Mouse (Mus musculus): ENCODE results near the gene Baiap2. TPM values are rescaled to one million over a fixed set of nuclear protein-coding genes. Genes with fewer than 3 reads are reported as not detected.

The Baiap2 gene
- polyA plus RNA-seq, 1 experiment = 0.18 TPM

- H3K27me3 ChIP-seq (ENCODE audit: control insufficient read depth) = peaks cover 31% of the 10 kb centered on the region
- H3K9me3 ChIP-seq (ENCODE audit: control insufficient read depth, low read length) = no peaks in the 10 kb centered on the region
- no peak overlapping the region for H3K4me3 ChIP-seq (replicated peaks)
- TF ChIP-seq GATA1 (IDR thresholded peaks at IDR 0.05; ENCODE audit: low read length) = no peak
- no peak for TF ChIP-seq TAL1 (IDR thresholded peaks at IDR 0.05; ENCODE audit: low read length)
- H3K4me1 ChIP-seq (ENCODE audit: control insufficient read depth) = no peaks in the 10 kb centered on the region
- H3K36me3 ChIP-seq (ENCODE audit: control insufficient read depth) = no peaks in the 10 kb centered on the region
Measured at GRCm38 (mm10) chr11:120051124-120051811, 108.7 kb downstream of the Baiap2 start.

GRCm38 (mm10) chr11:120052274-120052673 is 109.7 kb downstream of the Baiap2 start:
- H3K27me3 ChIP-seq (ENCODE audit: control insufficient read depth) = peaks cover 21% of the 10 kb centered on the region
- H3K4me3 ChIP-seq (replicated peaks) = no peak overlapping the region
- no peaks in the 10 kb centered on the region for H3K36me3 ChIP-seq (ENCODE audit: control insufficient read depth)
- H3K9me3 ChIP-seq (ENCODE audit: control insufficient read depth, low read length) = no peaks in the 10 kb centered on the region
- no peaks in the 10 kb centered on the region for H3K4me1 ChIP-seq (ENCODE audit: control insufficient read depth)
- TF ChIP-seq TAL1 (IDR thresholded peaks at IDR 0.05; ENCODE audit: low read length) = no peak
- TF ChIP-seq GATA1 (IDR thresholded peaks at IDR 0.05; ENCODE audit: low read length) = no peak

DNA sequence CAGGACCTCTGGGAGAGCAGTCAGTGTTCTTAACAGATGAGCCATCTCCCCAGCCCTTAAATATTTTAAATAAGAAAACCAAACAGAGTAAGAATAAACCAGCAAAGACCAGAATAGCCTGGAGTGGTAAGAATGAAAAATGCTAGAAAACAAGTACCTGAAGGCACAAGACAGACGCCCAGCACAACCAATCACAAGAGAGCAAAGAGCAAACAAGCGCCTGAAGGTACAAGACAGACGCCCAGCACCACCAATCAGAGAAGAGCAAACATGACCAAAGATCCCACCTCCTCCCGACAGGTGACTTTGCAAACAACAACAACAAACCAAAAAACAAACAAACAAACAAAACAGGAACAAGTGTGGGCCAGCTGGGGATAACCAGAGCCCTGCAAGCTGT is 111.3 kb downstream of the Baiap2 start:
- TF ChIP-seq TAL1 (IDR thresholded peaks at IDR 0.05; ENCODE audit: low read length) (no peak), GATA1 (IDR thresholded peaks at IDR 0.05; ENCODE audit: low read length) (no peak)
- Histone ChIP-seq H3K4me3 (replicated peaks) (no peak overlapping the region), H3K9me3 (ENCODE audit: control insufficient read depth, low read length) (no peaks in the 10 kb centered on the region), H3K27me3 (ENCODE audit: control insufficient read depth) (peaks cover 5% of the 10 kb centered on the region), H3K4me1 (ENCODE audit: control insufficient read depth) (no peaks in the 10 kb centered on the region), H3K36me3 (ENCODE audit: control insufficient read depth) (no peaks in the 10 kb centered on the region)

DNA sequence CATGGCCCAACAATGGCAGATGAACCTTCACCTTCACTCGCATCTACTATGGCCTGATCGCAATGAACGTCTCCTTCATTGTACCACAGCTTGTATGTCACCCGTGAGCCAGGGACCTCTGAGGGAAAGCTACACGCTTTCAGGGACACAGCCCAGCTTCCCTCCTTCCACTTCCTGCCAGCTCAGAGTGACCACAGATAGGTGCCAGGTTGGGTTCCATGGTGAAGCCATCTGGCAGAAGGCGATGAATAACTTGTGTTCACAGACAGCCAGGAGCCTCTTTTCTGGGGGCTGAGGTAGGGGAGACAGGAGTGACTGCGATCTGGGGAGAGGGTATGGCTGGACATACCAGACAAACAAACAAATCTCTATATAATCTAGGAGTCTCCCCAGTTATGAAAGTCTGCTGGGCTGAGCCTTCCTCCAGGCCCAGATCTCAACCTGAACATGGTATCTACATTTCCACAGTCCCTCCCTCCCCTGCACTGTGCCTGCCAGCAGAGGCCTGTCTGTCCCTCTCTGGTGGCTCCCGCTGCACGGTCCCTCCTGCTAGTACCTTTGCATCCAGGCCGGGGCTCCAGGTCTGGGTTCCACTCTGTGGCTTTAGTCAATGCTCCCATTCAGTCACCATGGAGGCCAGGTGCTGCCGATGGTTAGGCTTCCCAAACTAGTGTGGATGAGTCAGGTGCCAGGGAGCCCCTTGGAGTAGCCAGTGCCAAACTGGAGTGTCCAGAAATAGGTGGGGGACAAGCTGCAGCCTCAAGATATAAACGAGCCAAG is 113.6 kb downstream of the Baiap2 start:
- TF ChIP-seq TAL1 (IDR thresholded peaks at IDR 0.05; ENCODE audit: low read length) = no peak
- H3K4me3 ChIP-seq (replicated peaks) = no peak overlapping the region
- no peaks in the 10 kb centered on the region for H3K36me3 ChIP-seq (ENCODE audit: control insufficient read depth)
- no peaks in the 10 kb centered on the region for H3K4me1 ChIP-seq (ENCODE audit: control insufficient read depth)
- H3K27me3 ChIP-seq (ENCODE audit: control insufficient read depth) = no peaks in the 10 kb centered on the region
- H3K9me3 ChIP-seq (ENCODE audit: control insufficient read depth, low read length) = no peaks in the 10 kb centered on the region

Other genes with a start within 250 kb of the Baiap2 start
- gene Chmp6, start 29.3 kb upstream of the Baiap2 start, polyA plus RNA-seq (2012) = 2.7 and 3.0 TPM in 2 replicates
- 0.02 and 0.03 TPM in 2 replicates for gene Aatk, start 104.4 kb downstream of the Baiap2 start, polyA plus RNA-seq (2012)
- gene Cep131, start 144.1 kb downstream of the Baiap2 start, polyA plus RNA-seq (2012) = 1.8 and 2.3 TPM in 2 replicates
- gene Tepsin, start 156.0 kb downstream of the Baiap2 start, polyA plus RNA-seq (2012) = 2.9 and 3.6 TPM in 2 replicates
- 6.7 and 9.0 TPM in 2 replicates for gene Ndufaf8, start 156.2 kb downstream of the Baiap2 start, polyA plus RNA-seq (2012)
- gene Slc38a10, start 208.6 kb downstream of the Baiap2 start, polyA plus RNA-seq (2012) = 6.1 and 6.2 TPM in 2 replicates